Mouse (Mus musculus) intestine, embryonic 14.5 days (tissue): ENCODE results near the gene Kcns1. TPM values are rescaled to one million over a fixed set of nuclear protein-coding genes. Genes with fewer than 3 reads are reported as not detected.
A peak's percentile ranks its signal among the peaks of the same experiment; 100 is the strongest.
"Not testable (repeated sequence)": the region's sequence is repeated elsewhere in the genome, so short reads cannot be mapped to it uniquely, and the experiment has no call there.

Source experiments
- ATAC-seq: fragments of 200-750 bp; cut with Nextera tagmentation; replicated peaks from 2 replicates; pipeline ENCODE4 v1.8.0; 2017; ENCODE audit warnings: low read depth, moderate number of reproducible peaks, moderate TSS enrichment, moderate library complexity; ENCODE audit not compliant: low FRiP score, low TSS enrichment
- DNase-seq: peaks from one replicate; pipeline ENCODE4 v3.0.0-alpha.2; 2018; ENCODE audit warnings: low spot score
- H3K27ac ChIP-seq: fragments of 300-500 bp; sonication (generic); 2 replicates; pipeline ENCODE4 v1.5.1; 2014; ENCODE audit warnings: low read depth, mild to moderate bottlenecking, control low read depth
- H3K27me3 ChIP-seq: fragments of 300-500 bp; sonication (generic); replicated peaks from 2 replicates; pipeline ENCODE4 v1.6.1; 2014; ENCODE audit warnings: low read length, control low read depth; ENCODE audit not compliant: control insufficient read depth, insufficient read depth
- H3K36me3 ChIP-seq: fragments of 300-500 bp; sonication (generic); 2 replicates; pipeline ENCODE4 v1.6.1; 2014; ENCODE audit warnings: low read length, control low read depth; ENCODE audit not compliant: control insufficient read depth, insufficient read depth
- H3K4me1 ChIP-seq: fragments of 300-500 bp; sonication (generic); replicated peaks from 2 replicates; pipeline ENCODE4 v1.6.1; 2014; ENCODE audit warnings: low read length, control low read depth, mixed read lengths; ENCODE audit not compliant: control insufficient read depth, insufficient read depth
- H3K4me2 ChIP-seq: fragments of 300-500 bp; sonication (generic); 2 replicates; pipeline ENCODE4 v1.6.1; 2014; ENCODE audit warnings: low read length
- H3K4me3 ChIP-seq: fragments of 300-500 bp; sonication (generic); 2 replicates; pipeline ENCODE4 v1.5.1; 2014; ENCODE audit warnings: low read depth, low read length, control low read depth, mixed read lengths
- H3K9ac ChIP-seq: fragments of 300-500 bp; sonication (generic); 2 replicates; pipeline ENCODE4 v1.6.1; 2014; ENCODE audit warnings: mild to moderate bottlenecking, low read length
- H3K9me3 ChIP-seq: fragments of 300-500 bp; sonication (generic); 2 replicates; pipeline ENCODE4 v1.6.1; 2016; ENCODE audit warnings: low read length, control low read depth; ENCODE audit not compliant: control insufficient read depth
- WGBS: fragments of 180-500 bp; shearing (Covaris S2); extraction: QIAGEN DNeasy Blood & Tissue Kit; methylation state at CpG from one replicate; pipeline ENCODE4 v1.1.7; 2014; 5-methylcytosine and 5-hydroxymethylcytosine counted together
- polyA plus RNA-seq: library from polyadenylated mRNA; unstranded; fragments of >200 nt; fragmentation: Nextera tagmentation; extraction: Ambion mirVana; gene quantifications from 2 replicates; pipeline ENCODE4 v1.2.1, GENCODE M21; 2014

The Kcns1 gene
- polyA plus RNA-seq, result 0.12 and 0.43 TPM in 2 replicates

DNA sequence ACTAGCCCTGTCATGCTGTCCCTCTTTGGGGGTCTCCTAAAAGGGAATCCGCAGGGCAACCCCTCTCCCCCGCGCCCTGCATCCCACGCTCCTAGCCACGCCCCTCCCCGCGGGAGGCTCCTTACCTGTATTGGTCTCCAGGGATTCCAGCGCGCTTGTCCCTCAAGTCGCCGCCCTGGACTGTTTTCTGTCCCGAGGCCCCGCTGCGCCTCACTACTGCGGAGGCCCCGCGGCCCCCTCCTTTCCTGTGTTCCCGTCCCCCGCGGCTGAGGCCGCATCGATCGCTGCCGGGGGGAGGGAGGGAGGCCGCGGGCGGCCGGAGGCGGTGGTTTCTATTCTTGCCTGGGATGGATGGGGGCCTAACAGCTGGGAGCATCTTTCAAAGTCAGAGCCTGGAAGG lies at the start of gene Kcns1:
TSS of gene Kcns1 (minus strand) at position 212 of the 400 bp plus-strand sequence.
- peaks cover 16% of the 10 kb centered on the region for H3K4me1 ChIP-seq
- no peaks in the 10 kb centered on the region for H3K36me3 ChIP-seq
- WGBS, result 1% methylated on average over 29 of the region's 29 CpGs
- DNase-seq (no peak), ATAC-seq (no peak)
- peak within 1 kb of the TSS; percentile 65 for H3K4me2 ChIP-seq
- H3K27me3 ChIP-seq, result peaks cover 66% of the 10 kb centered on the region
- H3K9me3 ChIP-seq, result no peaks in the 10 kb centered on the region
- H3K9ac ChIP-seq, result no peak within 1 kb of the TSS
- peak within 1 kb of the TSS; percentile 30 for H3K4me3 ChIP-seq
- H3K27ac ChIP-seq, result no peak within 1 kb of the TSS

GRCm38 (mm10) chr2:164219295-164219694 lies 48.4 kb upstream of the Kcns1 start:
- Histone ChIP-seq H3K9me3 (no peaks in the 10 kb centered on the region), H3K4me1 (no peaks in the 10 kb centered on the region), H3K36me3 (no peaks in the 10 kb centered on the region), H3K27me3 (no peaks in the 10 kb centered on the region), H3K4me2 (no peak overlapping the region), H3K9ac (no peak overlapping the region), H3K27ac (no peak overlapping the region), H3K4me3 (no peak overlapping the region)
- DNase-seq (no peak), ATAC-seq (no peak)
- WGBS, result 88% methylated on average over 9 of the region's 9 CpGs

- Histone ChIP-seq H3K9me3 (no peaks in the 10 kb centered on the region), H3K4me3 (no peak overlapping the region), H3K9ac (no peak overlapping the region), H3K4me2 (no peak overlapping the region), H3K27me3 (no peaks in the 10 kb centered on the region), H3K4me1 (no peaks in the 10 kb centered on the region), H3K27ac (no peak overlapping the region), H3K36me3 (no peaks in the 10 kb centered on the region)
- ATAC-seq (no peak), DNase-seq (no peak)
- 82% methylated on average over 5 of the region's 5 CpGs for WGBS
These were observed 41.8 kb upstream of the Kcns1 start for GRCm38 (mm10) chr2:164212711-164213110.

DNA sequence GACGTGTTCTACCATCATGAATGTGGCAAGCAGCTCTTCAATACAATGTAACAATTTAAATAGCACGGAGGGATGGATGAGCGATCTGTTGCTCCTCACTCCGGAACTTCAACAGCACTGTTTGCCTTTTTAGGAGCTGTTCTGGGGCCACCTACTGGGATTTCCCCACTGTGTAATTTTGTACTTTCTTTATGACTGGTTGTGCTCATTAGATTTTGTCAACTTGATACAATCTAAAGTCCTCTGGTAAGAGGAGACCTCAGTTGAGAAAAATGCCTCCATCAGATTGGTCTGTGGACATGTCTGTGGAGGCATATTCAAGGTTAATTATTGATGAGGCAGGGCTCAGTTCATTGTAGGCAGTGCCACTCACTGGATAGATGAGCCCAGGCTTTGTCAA lies 40.0 kb upstream of the Kcns1 start:
- no peak for ATAC-seq
- H3K27me3 ChIP-seq, result no peaks in the 10 kb centered on the region
- WGBS, result 85% methylated on average over 4 of the region's 4 CpGs
- DNase-seq, result no peak
- no peaks in the 10 kb centered on the region for H3K36me3 ChIP-seq
- H3K4me3 ChIP-seq, result no peak overlapping the region
- no peak overlapping the region for H3K4me2 ChIP-seq
- H3K9ac ChIP-seq, result no peak overlapping the region
- no peaks in the 10 kb centered on the region for H3K9me3 ChIP-seq
- H3K4me1 ChIP-seq, result no peaks in the 10 kb centered on the region
- no peak overlapping the region for H3K27ac ChIP-seq

- no peak overlapping the region for H3K4me2 ChIP-seq
- DNase-seq (no peak), ATAC-seq (no peak)
- no peak overlapping the region for H3K9ac ChIP-seq
- H3K27ac ChIP-seq, result no peak overlapping the region
- H3K4me1 ChIP-seq, result no peaks in the 10 kb centered on the region
- H3K36me3 ChIP-seq, result no peaks in the 10 kb centered on the region
- H3K9me3 ChIP-seq, result no peaks in the 10 kb centered on the region
- 72% methylated on average over 4 of the region's 4 CpGs for whole genome bisulfite sequencing
- H3K4me3 ChIP-seq, result no peak overlapping the region
- H3K27me3 ChIP-seq, result no peaks in the 10 kb centered on the region
These were observed 35.8 kb upstream of the Kcns1 start for GRCm38 (mm10) chr2:164206676-164207075.

DNA sequence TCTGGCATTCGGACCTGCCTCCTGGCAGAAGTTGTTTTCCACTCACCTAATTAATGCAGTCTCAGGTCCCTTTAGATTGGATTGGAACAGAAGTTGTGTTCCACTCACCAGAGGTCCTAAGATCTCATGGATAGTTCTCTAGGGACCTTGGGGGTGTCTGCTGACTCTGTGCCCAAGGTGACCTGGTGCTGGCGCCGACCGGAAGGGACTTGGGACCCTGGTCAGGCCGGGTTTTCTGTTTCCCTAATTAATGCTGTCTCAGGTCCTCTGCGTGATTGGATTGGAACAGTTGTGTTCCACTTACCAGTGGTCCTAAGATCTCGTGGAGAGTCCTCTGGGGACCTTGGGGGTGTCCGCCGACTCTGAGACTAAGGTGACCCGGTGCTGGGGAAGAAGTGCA lies 35.1 kb upstream of the Kcns1 start:
- H3K9me3 ChIP-seq, H3K9ac ChIP-seq, H3K36me3 ChIP-seq, DNase-seq, H3K4me2 ChIP-seq, ATAC-seq, H3K27me3 ChIP-seq, H3K4me1 ChIP-seq, H3K4me3 ChIP-seq, H3K27ac ChIP-seq: not testable (repeated sequence)
- WGBS, result 93% methylated on average over 10 of the region's 10 CpGs

DNA sequence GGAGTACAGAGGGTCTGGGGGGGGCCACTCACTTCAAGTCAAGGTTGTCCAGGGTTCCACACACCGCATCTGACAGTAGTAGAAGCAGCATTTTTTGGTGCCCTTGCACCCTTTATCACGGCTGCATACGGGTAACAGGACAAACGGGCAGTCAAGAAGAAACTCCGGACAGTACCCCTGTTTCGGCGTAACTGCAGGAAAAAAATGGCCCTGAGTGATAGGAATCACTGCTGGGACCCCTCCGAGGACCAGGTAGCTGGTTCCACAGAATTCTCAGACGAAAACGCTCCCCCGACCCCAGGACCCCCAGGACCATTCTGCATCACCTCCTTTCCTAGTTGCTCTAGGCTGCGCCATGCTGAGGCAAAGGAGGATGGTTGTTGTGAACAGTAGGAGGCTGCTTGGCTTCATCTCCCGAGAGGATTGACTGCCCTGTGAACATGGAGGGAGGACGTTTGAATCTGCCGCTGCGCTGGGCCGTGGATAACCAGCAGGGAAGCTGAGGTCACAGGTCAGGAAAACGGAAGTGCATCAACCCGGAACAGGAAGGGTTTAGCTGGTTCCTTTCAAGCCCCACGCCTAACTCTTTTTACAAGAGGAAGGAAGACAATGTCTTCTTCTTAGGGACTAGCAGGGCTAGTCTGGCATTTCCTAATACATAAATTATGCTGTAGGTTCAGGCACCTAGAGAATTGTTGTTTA lies 28.9 kb upstream of the Kcns1 start, which contains the start of gene Wfdc15a:
TSS of gene Wfdc15a (minus strand) at position 505 of the 702 bp plus-strand sequence.
- H3K4me3 ChIP-seq, result no peak within 1 kb of the TSS
- no peaks in the 10 kb centered on the region for H3K36me3 ChIP-seq
- no peak for ATAC-seq
- H3K9ac ChIP-seq, result no peak within 1 kb of the TSS
- no peaks in the 10 kb centered on the region for H3K9me3 ChIP-seq
- no peak for DNase-seq
- no peak within 1 kb of the TSS for H3K27ac ChIP-seq
- H3K27me3 ChIP-seq, result no peaks in the 10 kb centered on the region
- 78% methylated on average over 20 of the region's 20 CpGs for WGBS
- H3K4me1 ChIP-seq, result no peaks in the 10 kb centered on the region
- H3K4me2 ChIP-seq, result no peak within 1 kb of the TSS

DNA sequence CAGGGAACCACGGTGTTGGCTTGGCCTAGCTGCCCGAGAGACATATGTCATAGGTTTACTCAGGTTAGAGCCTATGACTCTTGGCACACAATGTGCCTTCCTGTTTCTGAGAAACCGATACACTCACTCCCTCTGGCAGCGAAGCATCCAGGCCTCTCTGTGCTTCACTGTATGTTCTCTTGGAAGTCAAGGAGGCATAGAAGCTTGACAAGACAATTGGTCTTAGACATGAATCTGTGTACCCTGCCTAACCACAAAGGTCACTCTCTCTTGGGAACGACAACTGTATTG lies 25.7 kb upstream of the Kcns1 start:
- Histone ChIP-seq H3K36me3 (no peaks in the 10 kb centered on the region), H3K4me3 (no peak overlapping the region), H3K9ac (no peak overlapping the region), H3K4me2 (no peak overlapping the region), H3K27ac (no peak overlapping the region), H3K9me3 (no peaks in the 10 kb centered on the region), H3K4me1 (no peaks in the 10 kb centered on the region), H3K27me3 (no peaks in the 10 kb centered on the region)
- 83% methylated on average over 5 of the region's 5 CpGs for WGBS
- DNase-seq, result no peak
- no peak for ATAC-seq

- no peak for ATAC-seq
- Histone ChIP-seq H3K4me1 (no peaks in the 10 kb centered on the region), H3K4me3 (no peak overlapping the region), H3K9ac (no peak overlapping the region), H3K4me2 (no peak overlapping the region), H3K27ac (no peak overlapping the region), H3K9me3 (0 out of 2 replicates have a peak, but pooled peaks cover 2% of the 10 kb centered on the region), H3K27me3 (no peaks in the 10 kb centered on the region), H3K36me3 (no peaks in the 10 kb centered on the region)
- DNase-seq, result no peak
- 89% methylated on average over 5 of the region's 5 CpGs for WGBS
These were observed 25.2 kb upstream of the Kcns1 start for GRCm38 (mm10) chr2:164195971-164196699.
